Mouse (Mus musculus) midbrain, embryonic 15.5 days (tissue): Measurements from ENCODE around the gene Trim38. TPM values are rescaled to one million over a fixed set of nuclear protein-coding genes. Genes with fewer than 3 reads are reported as not detected.
"Not testable (repeated sequence)": the region's sequence is repeated elsewhere in the genome, so short reads cannot be mapped to it uniquely, and the experiment has no call there.

ENCODE experiments used
- ATAC-seq: fragments of 200-750 bp; cut with Nextera tagmentation; replicated peaks from 2 replicates; pipeline ENCODE4 v1.8.0; 2017; ENCODE audit warnings: moderate TSS enrichment
- H3K27ac ChIP-seq: fragments of 300-500 bp; sonication (generic); 2 replicates; pipeline ENCODE4 v1.5.1; 2015; ENCODE audit warnings: mild to moderate bottlenecking, inconsistent platforms
- H3K27me3 ChIP-seq: fragments of 300-500 bp; sonication (generic); replicated peaks from 2 replicates; pipeline ENCODE4 v1.6.1; 2015; ENCODE audit warnings: inconsistent platforms
- H3K36me3 ChIP-seq: fragments of 300-500 bp; sonication (generic); replicated peaks from 2 replicates; pipeline ENCODE4 v1.6.1; 2015; ENCODE audit warnings: inconsistent platforms
- H3K4me1 ChIP-seq: fragments of 300-500 bp; sonication (generic); 2 replicates; pipeline ENCODE4 v1.6.1; 2015; ENCODE audit warnings: inconsistent platforms
- H3K4me2 ChIP-seq: fragments of 300-500 bp; sonication (generic); 2 replicates; pipeline ENCODE4 v1.6.1; 2015; ENCODE audit warnings: inconsistent platforms, mild to moderate bottlenecking, moderate library complexity
- H3K4me3 ChIP-seq: fragments of 300-500 bp; sonication (generic); 2 replicates; pipeline ENCODE4 v1.5.1; 2015; ENCODE audit warnings: mild to moderate bottlenecking, inconsistent platforms
- H3K9ac ChIP-seq: fragments of 300-500 bp; sonication (generic); 2 replicates; pipeline ENCODE4 v1.6.1; 2015; ENCODE audit warnings: mild to moderate bottlenecking, inconsistent platforms
- H3K9me3 ChIP-seq: fragments of 300-500 bp; sonication (generic); 2 replicates; pipeline ENCODE4 v1.6.1; 2016; ENCODE audit warnings: inconsistent platforms
- WGBS: fragments of 180-500 bp; shearing (Covaris S2); methylation state at CpG from one replicate; pipeline ENCODE4 v1.1.7; 2015; ENCODE audit warnings: mixed read lengths; 5-methylcytosine and 5-hydroxymethylcytosine counted together
- polyA plus RNA-seq: library from polyadenylated mRNA; unstranded; fragments of >200 nt; fragmentation: Nextera tagmentation; extraction: Ambion mirVana; gene quantifications from 2 replicates; pipeline ENCODE4 v1.2.1, GENCODE M21; 2015

Gene Trim38
- polyA plus RNA-seq, 1 experiment from 2014 or later, result not detected

DNA sequence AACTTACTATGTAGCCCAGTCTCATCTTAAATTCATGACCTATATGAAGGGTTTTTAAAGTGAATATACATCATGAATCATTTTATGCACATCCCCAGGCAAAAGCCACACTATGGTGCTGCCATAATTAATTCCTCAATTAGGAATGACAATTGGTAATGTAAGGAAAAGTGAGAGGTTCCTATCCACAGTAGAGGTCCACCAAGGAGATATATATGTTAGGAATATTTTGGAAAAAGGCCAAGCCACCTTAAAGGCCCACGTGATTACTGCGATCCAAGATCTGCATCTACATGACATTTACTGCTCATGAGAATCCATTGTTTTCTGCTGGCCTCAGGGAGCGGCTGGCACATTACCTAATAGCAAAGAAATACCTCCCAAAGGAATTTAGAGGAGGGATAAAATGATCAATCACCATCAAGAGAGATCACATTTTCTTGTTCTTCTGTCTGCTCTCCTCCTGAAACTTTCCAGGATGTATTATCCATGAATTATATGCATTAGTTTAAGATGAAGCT is 10.4 kb upstream of the Trim38 start:
- 87% methylated on average over 3 of the region's 3 CpGs for WGBS
- no peak overlapping the region for H3K27ac ChIP-seq
- peaks cover 38% of the 10 kb centered on the region for H3K4me1 ChIP-seq
- H3K9me3 ChIP-seq, result no peaks in the 10 kb centered on the region
- no peak overlapping the region for H3K4me3 ChIP-seq
- no peak overlapping the region for H3K9ac ChIP-seq
- no peaks in the 10 kb centered on the region for H3K27me3 ChIP-seq
- H3K4me2 ChIP-seq, result no peak overlapping the region
- ATAC-seq, result no peak
- H3K36me3 ChIP-seq, result no peaks in the 10 kb centered on the region

GRCm38 (mm10) chr13:23759916-23760239 is 9.8 kb upstream of the Trim38 start:
- Histone ChIP-seq H3K4me3 (peak overlapping the region; percentile 65; the same call in 1 of the 2 replicates), H3K27ac (peak overlapping the region; percentile 87; the same call in 1 of the 2 replicates)
- 85% methylated on average over 1 of the region's 1 CpGs for WGBS

DNA sequence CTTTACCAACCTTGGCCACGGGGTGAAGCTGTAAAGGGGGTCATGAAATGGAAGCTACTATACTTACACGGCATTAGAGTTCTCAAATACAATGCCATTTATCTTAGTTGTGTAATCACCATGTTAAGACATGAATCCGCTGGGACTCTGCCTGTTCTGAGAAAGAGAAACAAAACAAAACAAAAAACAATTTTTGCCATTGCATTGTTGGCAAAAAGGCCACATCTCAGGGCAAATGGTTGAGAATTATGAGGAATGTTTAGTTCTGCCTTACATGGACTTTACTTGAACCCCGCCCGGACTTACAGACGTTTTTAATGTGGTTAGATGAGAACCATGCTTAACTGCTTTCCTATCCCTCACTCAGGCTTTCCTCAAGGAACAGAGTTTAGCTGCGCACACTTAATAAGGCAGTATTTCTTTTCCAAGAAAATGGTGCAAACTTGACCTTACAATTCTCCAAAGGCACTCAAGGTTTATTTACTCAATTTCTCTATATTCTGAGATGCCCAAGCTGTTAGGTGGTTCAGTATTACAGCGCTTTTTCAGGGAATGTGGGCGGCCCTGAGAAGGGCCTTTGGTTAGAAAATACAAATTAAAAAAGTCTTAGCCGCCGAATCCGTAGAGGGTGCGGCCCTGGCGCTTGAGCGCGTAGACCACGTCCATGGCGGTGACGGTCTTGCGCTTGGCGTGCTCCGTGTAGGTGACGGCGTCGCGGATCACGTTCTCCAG is 9.3 kb upstream of the Trim38 start:
- WGBS, result 2% methylated on average over 23 of the region's 27 CpGs
- Histone ChIP-seq H3K4me3 (peak overlapping the region; percentile 65), H3K9me3 (no peaks in the 10 kb centered on the region), H3K27ac (peak overlapping the region; percentile 87), H3K4me1 (peaks cover 40% of the 10 kb centered on the region), H3K9ac (peak overlapping the region; percentile 44), H3K4me2 (peak overlapping the region; percentile 94), H3K27me3 (no peaks in the 10 kb centered on the region), H3K36me3 (no peaks in the 10 kb centered on the region)
- peak; percentile 51 for ATAC-seq

More at GRCm38 (mm10) chr13:23759916-23760239, 9.8 kb upstream of the Trim38 start:
- Histone ChIP-seq H3K27me3 (no peaks in the 10 kb centered on the region), H3K4me1 (peaks cover 40% of the 10 kb centered on the region), H3K36me3 (no peaks in the 10 kb centered on the region), H3K9ac (no peak overlapping the region), H3K4me2 (peak overlapping the region; percentile 94), H3K9me3 (no peaks in the 10 kb centered on the region)
- no peak for ATAC-seq

GRCm38 (mm10) chr13:23760972-23761864 is 8.5 kb upstream of the Trim38 start, which contains the start of gene Hist1h4a:
TSS of gene Hist1h4a (minus strand) at chr13:23761230.
- H3K9ac ChIP-seq, result peak within 1 kb of the TSS; percentile 44
- WGBS, result under 1% methylated on average over 67 of the region's 72 CpGs
- H3K9me3 ChIP-seq, result no peaks in the 10 kb centered on the region
- H3K27ac ChIP-seq, result peak within 1 kb of the TSS; percentile 87
- peaks cover 39% of the 10 kb centered on the region for H3K4me1 ChIP-seq
- H3K4me3 ChIP-seq, result peak within 1 kb of the TSS; percentile 65
- no peaks in the 10 kb centered on the region for H3K27me3 ChIP-seq
- peak within 1 kb of the TSS; percentile 94 for H3K4me2 ChIP-seq
- H3K36me3 ChIP-seq, result no peaks in the 10 kb centered on the region
- peak; percentile 81 for ATAC-seq

- under 1% methylated on average over 29 of the region's 52 CpGs for WGBS
- peak within 1 kb of the TSS; percentile 94 for H3K4me2 ChIP-seq
- H3K9ac ChIP-seq, result peak within 1 kb of the TSS; percentile 29; the same call in 1 of the 2 replicates
- peak within 1 kb of the TSS; percentile 65 for H3K4me3 ChIP-seq
- H3K27me3 ChIP-seq, H3K9me3 ChIP-seq, H3K36me3 ChIP-seq: not testable (repeated sequence)
- H3K4me1 ChIP-seq, result peaks cover 38% of the 10 kb centered on the region
- ATAC-seq, result peak; percentile 65
- H3K27ac ChIP-seq, result peak within 1 kb of the TSS; percentile 87
Measured at GRCm38 (mm10) chr13:23761871-23762821, 7.6 kb upstream of the Trim38 start, which contains the start of gene Hist1h3a. TSS of gene Hist1h3a (minus strand) at chr13:23762386.

DNA sequence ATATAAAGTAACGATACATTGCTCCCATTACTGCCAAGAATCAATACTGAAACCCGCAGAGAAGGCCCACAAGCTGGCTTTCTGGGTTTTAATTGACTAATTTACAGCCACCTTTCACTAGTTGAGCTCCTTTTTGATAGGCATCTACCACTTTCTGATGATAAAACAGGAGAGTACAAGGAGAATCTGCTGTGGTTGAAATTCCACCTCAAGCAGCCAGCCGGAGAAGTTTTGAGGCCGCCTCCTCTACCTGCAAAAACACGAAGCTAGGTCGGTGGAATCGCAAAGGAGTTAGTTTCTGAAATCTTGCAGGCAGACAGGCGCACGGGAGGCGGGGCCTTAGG is 6.5 kb upstream of the Trim38 start:
- Histone ChIP-seq H3K4me1 (peaks cover 33% of the 10 kb centered on the region), H3K36me3 (no peaks in the 10 kb centered on the region), H3K4me2 (peak overlapping the region; percentile 94), H3K4me3 (peak overlapping the region; percentile 65), H3K27ac (peak overlapping the region; percentile 87), H3K9me3 (no peaks in the 10 kb centered on the region), H3K9ac (peak overlapping the region; percentile 67; the same call in 1 of the 2 replicates), H3K27me3 (no peaks in the 10 kb centered on the region)
- WGBS, result under 1% methylated on average over 10 of the region's 10 CpGs
- no peak for ATAC-seq

DNA sequence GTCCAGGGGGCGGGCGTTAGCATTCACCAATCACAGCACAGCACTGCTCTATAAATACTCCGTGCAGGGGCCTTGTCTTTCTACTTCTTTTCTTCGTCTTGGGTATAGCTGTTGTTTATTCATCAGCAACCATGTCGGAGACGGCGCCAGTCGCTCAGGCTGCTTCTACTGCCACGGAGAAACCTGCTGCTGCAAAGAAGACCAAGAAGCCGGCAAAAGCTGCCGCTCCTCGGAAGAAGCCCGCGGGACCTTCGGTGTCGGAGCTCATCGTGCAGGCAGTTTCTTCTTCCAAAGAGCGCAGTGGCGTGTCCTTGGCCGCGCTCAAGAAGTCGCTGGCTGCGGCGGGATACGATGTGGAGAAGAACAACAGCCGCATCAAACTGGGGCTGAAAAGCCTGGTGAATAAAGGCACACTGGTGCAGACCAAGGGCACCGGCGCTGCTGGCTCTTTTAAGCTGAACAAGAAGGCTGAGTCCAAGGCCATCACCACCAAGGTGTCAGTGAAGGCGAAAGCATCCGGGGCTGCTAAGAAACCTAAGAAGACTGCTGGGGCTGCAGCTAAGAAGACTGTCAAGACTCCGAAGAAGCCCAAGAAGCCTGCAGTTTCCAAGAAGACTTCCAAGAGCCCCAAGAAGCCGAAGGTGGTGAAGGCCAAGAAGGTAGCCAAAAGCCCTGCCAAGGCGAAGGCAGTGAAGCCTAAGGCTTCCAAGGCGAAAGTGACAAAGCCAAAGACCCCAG is 6.0 kb upstream of the Trim38 start, which contains the start of gene Hist1h1a:
TSS of gene Hist1h1a (plus strand) at position 81 of the 738 bp plus-strand sequence.
- WGBS, result 3% methylated on average over 34 of the region's 34 CpGs
- H3K9me3 ChIP-seq, result no peaks in the 10 kb centered on the region

GRCm38 (mm10) chr13:23764324-23765171 is 5.2 kb upstream of the Trim38 start:
- H3K9me3 ChIP-seq, result no peaks in the 10 kb centered on the region
- WGBS, result 28% methylated on average over 12 of the region's 12 CpGs
- peak overlapping the region; percentile 87; the same call in 1 of the 2 replicates for H3K27ac ChIP-seq
- H3K27me3 ChIP-seq, result no peaks in the 10 kb centered on the region
- peaks cover 33% of the 10 kb centered on the region for H3K4me1 ChIP-seq
- ATAC-seq, result no peak
- peak overlapping the region; percentile 67 for H3K9ac ChIP-seq
- peak overlapping the region; percentile 94 for H3K4me2 ChIP-seq
- H3K36me3 ChIP-seq, result no peaks in the 10 kb centered on the region
- peak overlapping the region; percentile 65 for H3K4me3 ChIP-seq

More for the DNA sequence above, 6.0 kb upstream of the Trim38 start, which contains the start of gene Hist1h1a:
- Histone ChIP-seq H3K4me2 (peak within 1 kb of the TSS; percentile 94), H3K4me3 (peak within 1 kb of the TSS; percentile 65), H3K27me3 (no peaks in the 10 kb centered on the region), H3K27ac (peak within 1 kb of the TSS; percentile 87), H3K36me3 (no peaks in the 10 kb centered on the region), H3K4me1 (peaks cover 33% of the 10 kb centered on the region), H3K9ac (peak within 1 kb of the TSS; percentile 67)
- peak; percentile 77 for ATAC-seq

DNA sequence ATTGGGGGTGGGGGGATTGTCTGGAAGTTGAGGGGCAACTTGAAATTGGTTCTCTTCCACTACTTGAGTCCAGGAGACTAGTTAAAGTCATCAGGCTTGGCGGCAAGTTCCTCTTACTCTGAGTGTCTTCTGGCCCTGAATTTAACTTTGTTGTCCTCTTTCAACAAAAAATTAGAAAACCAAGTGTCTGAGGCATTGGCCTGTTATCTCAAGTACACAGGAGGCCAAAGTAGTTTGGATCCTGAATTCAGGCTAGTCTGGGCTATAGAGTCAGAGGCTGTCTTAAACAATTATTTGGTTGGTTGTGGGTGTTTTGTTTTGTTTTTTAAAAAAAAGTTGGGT is 4.6 kb upstream of the Trim38 start:
- no peak overlapping the region for H3K27ac ChIP-seq
- ATAC-seq, result no peak
- no peaks in the 10 kb centered on the region for H3K9me3 ChIP-seq
- no peak overlapping the region for H3K4me2 ChIP-seq
- peaks cover 28% of the 10 kb centered on the region for H3K4me1 ChIP-seq
- no peaks in the 10 kb centered on the region for H3K27me3 ChIP-seq
- no peaks in the 10 kb centered on the region for H3K36me3 ChIP-seq
- 73% methylated on average over 1 of the region's 1 CpGs for WGBS
- no peak overlapping the region for H3K4me3 ChIP-seq
- no peak overlapping the region for H3K9ac ChIP-seq

- no peak overlapping the region for H3K4me3 ChIP-seq
- H3K9me3 ChIP-seq, result no peaks in the 10 kb centered on the region
- H3K27ac ChIP-seq, result no peak overlapping the region
- H3K36me3 ChIP-seq, result no peaks in the 10 kb centered on the region
- no peak overlapping the region for H3K9ac ChIP-seq
- no peak for ATAC-seq
- H3K27me3 ChIP-seq, result no peaks in the 10 kb centered on the region
- peaks cover 20% of the 10 kb centered on the region for H3K4me1 ChIP-seq
- H3K4me2 ChIP-seq, result no peak overlapping the region
Measured at GRCm38 (mm10) chr13:23766772-23767171, 2.9 kb upstream of the Trim38 start.
